Mouse (Mus musculus) testis, adult 2 months (tissue): Measurements from ENCODE around the gene Nfe2l1.

Experiments
- CTCF ChIP-seq: fragments of 200-500 bp; IDR thresholded peaks from 2 replicates; pipeline ENCODE4 v1.5.1; 2012; ENCODE audit warnings: low read depth, mild to moderate bottlenecking, inconsistent platforms, low read length, moderate library complexity; ENCODE audit not compliant: control insufficient read depth, insufficient read depth, insufficient replicate concordance
- POLR2A ChIP-seq: fragments of 200-500 bp; IDR thresholded peaks from 2 replicates; pipeline ENCODE4 v1.6.1; 2012; ENCODE audit warnings: low read depth, mild to moderate bottlenecking, inconsistent platforms, low read length, moderate library complexity; ENCODE audit not compliant: control insufficient read depth

DNA sequence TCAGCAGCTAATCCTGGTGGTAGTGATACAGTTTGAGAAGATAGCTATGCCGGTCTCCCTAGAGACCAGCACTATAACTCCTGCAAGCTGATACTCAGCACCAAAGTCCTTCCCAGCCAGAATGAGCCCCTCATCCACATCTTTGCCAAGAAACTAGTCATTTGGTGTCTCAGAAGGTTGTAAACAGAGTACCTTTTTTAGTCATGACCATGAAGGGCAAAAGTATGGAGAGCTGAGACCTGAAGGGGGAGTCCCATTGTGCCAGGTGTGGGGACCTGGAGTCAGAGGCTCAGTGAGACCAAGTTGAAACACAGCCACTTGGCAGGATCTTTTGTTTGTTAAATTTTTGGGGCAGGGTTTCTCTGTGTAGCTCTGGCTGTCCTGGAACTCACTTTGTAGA, 4.4 kb upstream of the Nfe2l1 start:
- no peak for TF ChIP-seq CTCF
- no peak for TF ChIP-seq POLR2A
